Mouse (Mus musculus) adipocyte (in vitro differentiated cells): ENCODE measurements around the gene P2ry6.

Experiments used
- DNase-seq: peaks from one replicate; pipeline ENCODE4 v3.0.0-alpha.2; 2016; ENCODE audit warnings: low spot score

The P2ry6 gene

DNA sequence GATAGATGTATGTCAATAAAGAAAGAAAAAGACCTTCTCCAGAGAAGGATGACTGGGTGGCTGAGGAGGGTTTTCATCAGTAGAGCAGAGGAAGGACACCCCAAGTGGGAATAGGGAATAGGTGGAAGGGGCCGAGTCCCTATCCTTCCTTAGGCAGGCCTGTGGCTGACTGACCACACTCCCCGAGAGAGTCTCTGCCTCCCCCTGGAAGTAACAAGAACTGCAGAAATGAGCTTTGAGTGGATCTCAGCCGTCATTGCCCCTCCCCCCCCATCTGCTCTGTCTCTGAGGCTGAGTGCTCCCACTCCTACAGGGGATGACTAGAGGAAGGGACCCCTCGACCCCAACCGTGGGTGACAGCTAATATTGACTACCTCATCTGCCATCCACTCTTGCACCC lies 33.3 kb downstream of the P2ry6 start:
- DNase-seq, result no peak

DNA sequence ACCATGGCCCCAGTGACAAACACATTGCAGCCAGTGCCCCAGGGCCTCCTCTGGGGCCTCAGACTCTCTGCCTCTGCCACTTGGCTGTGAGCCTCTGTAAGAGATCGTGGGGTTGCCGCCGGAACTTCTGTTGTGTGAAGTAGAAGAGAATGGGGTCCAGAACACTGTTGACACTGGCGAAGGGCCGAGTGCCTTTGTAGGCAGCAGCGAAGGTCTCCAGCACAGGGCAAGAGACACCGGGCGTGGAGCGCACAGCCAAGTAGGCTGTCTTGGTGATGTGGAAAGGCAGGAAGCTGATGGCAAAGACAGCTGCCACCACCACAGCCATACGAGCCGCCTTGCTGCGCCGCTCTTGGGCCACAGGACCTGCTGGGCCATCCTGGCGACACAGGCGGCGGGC lies 36.3 kb downstream of the P2ry6 start:
- DNase-seq, result peak; percentile 6

DNA sequence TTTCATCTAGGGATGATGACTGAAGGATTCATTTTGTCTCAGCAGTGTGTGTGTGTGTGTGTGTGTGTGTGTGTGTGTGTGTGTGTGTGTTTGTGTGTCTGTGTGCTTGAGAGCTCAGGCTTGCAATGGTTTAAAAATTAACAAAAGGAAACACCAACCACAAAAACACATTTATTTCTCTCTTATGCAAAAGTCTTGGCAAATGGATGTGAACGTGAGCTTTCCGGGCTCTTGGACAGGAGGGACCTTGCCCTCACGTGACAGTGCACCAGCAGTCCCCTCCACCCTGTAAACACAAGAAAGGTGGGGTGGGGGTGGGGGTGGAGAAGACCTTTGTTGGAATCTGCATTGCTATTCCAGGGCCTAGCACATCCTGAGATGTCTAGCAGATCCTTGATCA lies 37.0 kb downstream of the P2ry6 start:
- DNase-seq, result no peak

DNA sequence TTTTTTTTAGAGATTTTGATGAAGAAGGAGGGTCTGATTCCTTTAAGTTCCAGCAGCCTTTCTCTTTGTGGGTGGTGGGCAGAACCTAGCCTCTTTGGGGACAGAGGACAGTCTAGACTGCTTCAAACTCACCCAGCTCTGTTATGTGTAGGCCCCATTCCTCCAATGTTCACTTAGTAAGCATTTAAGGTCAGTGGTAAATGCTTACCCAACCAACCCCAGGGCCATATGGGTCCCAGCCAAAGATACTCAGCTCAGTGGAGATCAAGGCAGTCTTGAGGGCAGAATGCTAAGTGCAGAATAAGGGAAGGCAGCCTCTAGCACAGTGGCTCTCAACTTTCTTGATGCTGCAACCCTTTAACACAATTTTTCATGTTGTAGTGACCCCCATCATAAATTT lies 40.9 kb downstream of the P2ry6 start:
- DNase-seq, result no peak

DNA sequence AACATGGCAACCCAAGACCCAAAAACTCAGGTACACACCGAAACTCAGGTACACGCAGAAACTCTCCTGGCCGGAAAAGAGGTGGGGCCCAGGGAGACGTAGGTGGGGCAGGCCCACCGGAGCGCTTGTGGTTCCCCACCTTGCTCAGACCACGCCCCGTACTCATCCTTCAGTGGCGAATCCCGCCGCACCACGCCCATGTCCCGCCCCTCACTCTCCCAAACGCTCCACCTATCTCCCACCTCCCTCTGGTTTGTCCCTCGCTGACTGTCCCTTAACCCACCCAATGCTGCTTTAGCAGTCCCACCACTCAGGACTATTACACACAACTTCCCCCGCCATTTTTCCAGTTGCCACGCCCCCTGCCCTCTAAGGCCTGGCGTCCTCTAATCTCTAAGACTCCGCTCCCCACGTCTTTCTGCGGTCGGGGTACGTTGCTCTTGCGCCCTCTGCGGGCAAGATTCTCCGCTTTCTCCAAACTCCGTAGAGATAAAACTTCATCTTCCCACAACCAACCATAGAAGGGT lies 41.9 kb downstream of the P2ry6 start:
- peak; percentile 85 for DNase-seq

DNA sequence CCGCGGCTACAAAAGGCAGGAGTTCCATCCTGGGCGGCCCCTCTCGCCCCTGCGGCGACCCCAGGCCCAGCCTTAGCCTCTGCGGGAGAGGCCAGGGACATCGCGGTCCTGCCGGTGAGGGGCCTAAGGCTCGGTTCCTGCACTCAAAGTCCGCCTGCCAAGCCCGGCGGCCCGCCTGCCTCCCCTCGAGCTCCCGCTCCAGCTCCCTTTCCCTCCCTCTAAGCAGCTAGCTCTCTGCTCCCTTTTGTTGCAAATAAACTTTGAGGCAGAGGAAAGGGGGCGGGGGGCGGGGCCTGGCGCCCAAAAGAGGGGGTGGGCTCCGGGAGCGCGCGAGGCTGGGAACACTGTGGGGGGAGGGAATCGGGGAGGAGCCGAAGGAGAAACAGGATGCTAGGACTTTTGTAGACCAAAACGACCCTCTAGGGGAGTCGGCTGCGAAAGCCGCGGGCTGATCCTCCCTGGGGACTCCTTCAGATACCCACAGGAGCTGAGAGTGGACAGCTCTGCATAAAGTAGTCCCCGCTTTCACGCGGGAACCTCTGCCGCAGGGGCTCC lies 42.4 kb downstream of the P2ry6 start, which contains the start of gene Arhgef17:
Gene Arhgef17 (minus strand): TSS at position 182 of the 555 bp plus-strand sequence.
- peak; percentile 70 for DNase-seq

DNA sequence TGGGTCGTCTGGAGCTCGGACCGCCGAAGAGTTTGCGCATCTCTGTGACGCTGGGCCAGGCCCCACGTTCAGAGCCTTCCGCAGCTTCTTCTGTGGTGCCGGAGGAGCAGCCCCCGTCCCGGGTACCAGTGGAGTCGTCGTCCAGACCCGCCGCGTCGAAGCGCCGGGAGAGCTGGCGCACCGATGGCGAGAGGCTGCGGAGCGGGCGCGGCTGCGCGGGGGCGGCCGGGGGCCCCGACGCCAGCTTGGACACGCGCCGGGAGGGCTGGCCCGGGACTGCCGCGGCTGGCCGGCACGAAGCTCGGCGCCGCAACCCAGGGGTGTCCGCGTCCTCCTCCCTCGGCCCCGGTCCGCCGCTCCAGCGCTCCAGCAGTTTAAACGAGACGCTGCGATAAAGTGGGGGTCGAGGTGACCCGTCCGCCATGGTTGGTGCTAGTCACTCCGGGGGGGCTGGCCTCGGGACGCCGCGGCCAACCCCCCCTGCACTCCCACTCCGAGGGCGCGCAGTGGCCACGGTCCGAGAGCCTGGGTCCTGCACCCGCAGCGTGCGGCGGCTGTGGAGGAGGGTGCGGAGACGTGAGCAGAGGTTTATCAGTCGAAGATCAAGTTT lies 43.0 kb downstream of the P2ry6 start:
- peak; percentile 26 for DNase-seq

DNA sequence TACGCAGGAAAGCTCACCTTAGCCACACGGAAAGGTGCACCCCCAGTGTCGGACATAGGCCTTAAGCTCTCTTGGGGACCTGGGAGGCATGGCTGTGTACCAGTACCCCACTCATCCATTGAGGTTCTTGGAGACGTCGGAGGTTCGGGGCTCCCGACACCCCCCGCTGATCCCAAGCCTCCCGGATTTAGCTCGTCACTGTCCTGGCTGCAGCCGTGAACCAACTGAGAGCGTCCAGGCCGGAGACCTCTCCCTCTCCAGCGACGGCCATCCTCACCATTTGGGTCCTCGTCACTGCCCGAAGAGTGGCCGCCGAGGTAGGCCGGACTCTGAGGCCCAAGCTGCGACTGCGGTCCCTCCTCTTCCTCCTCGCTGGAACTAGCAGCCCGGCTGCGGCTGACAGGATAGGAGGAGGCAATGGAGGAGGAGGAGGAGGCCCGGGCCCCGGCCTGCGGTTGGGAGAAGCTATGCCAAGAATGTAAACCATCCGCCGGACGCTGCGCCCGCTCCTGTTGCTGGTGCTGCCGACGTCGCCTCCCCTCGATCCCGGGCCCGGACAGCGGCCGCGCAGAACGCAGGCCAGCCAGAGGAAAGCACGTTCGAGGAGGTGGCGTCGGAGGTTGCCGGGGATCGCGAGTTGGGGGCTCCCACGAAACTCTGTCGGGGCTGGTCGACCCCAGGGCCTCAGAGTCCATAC lies 43.7 kb downstream of the P2ry6 start:
- DNase-seq, result peak; percentile 61

DNA sequence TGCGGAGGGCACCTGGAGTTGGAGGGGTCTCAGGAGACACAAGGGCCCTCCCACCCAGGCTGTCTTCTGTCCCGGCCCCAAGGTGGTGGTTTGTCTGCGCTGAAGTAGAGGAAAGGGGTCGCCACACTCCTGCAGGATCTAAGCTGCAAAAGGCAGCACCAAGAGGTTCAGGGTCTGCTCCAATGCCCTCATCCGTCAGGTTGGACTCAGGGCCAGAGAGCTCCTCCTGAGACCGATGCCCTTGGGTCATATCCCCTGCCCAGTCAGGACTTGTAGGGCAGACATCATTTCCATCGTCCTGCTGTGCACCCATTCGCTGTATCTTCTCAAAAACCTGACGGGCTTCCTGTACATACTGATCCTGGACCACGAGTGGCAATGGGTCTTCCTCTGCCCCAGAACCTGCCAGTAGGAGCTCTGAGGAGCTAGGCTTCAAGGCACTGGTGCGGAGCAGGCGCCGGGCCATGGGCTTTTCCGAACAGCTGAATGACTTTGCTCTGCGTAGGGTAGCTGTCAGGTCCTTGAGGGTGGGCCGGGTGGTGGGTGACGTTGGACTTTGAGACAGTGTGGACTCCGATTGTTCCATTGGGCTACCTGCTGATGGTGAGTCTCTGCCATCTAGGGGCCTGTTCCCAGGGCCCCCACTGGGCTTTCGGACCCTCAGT lies 44.7 kb downstream of the P2ry6 start:
- no peak for DNase-seq

DNA sequence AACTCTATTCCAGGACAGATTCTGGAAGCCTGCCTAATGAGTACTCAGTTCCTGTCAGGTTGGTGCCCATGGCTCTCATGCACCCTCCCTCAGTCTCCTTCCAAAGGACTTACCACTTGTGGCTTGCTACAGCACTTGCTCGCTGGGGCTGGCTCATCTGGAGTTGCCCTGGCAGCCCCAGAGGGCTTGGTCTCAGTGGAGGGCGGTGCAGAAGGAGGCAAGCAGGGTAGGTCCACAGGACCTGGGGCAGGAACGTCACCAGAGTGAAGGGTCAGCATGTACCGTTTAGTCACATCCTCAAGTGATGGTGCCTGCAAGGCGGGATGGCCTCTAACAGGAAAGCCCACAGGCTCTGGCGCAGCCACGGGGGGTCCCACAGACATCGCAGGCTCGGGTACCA lies 46.0 kb downstream of the P2ry6 start:
- peak; percentile 36 for DNase-seq

DNA sequence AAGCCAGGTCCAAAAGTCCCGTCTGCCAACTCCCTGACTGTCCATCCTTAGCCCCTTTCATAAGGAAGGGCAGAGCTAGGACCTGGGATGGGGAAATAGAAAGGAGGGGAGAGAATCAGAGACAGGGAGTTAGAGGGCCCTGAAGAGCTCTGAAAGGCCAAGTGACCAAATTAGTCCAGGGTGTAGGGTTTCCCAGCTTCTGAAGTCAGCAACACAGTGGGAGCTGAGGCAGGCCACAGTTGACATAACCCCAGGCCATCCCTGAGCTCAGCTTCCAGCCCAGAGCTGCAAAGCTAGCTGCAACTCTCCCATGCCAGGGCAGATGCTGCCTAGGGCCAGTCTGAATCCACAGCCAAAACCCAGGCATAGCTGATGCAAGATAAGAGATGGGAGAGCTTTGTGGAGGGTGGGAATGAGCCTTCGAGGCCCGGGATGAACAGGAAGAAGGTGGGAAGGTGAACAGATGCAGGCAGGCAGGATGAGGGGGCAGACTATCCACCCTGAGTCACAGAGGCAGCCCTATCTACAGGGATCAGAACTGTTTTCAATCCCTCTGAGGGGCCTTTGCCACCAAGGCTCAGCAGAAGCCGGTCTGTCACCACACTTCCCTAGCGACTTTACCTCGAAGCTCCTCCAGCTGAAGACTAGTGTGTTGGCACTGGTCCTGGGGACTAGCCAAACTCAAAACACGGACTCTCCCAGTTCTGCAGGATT lies 47.0 kb downstream of the P2ry6 start:
- peak; percentile 37 for DNase-seq

DNA sequence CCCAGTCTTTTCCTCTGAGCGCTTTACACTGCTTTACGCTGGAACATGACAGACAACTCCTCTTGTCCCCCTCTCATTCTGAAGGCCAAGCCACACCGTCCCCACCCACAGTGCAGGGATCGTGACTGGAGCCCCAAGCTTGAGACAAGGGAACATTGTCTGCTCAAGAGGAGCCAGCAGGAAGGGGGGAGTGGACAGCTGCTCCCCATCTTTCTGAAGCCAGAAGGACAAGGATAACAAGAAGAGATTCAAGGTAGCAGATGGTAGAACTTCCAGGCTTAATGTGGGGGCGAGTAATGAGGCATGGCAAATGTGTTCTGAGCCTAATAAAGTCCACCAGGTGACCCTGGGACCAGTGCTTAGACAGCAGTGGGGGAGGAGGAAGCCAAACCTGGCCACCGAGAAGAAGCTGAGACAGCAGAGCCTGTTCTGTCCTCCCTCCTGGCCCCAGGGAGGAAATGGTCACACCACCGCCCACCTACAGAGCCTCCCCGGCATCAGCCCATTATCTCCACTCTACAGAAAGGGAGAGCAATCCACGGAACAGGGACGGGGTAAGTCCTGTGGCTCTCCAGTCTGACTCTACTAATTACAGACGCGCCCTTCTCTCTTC lies 48.0 kb downstream of the P2ry6 start:
- DNase-seq, result peak; percentile 5

DNA sequence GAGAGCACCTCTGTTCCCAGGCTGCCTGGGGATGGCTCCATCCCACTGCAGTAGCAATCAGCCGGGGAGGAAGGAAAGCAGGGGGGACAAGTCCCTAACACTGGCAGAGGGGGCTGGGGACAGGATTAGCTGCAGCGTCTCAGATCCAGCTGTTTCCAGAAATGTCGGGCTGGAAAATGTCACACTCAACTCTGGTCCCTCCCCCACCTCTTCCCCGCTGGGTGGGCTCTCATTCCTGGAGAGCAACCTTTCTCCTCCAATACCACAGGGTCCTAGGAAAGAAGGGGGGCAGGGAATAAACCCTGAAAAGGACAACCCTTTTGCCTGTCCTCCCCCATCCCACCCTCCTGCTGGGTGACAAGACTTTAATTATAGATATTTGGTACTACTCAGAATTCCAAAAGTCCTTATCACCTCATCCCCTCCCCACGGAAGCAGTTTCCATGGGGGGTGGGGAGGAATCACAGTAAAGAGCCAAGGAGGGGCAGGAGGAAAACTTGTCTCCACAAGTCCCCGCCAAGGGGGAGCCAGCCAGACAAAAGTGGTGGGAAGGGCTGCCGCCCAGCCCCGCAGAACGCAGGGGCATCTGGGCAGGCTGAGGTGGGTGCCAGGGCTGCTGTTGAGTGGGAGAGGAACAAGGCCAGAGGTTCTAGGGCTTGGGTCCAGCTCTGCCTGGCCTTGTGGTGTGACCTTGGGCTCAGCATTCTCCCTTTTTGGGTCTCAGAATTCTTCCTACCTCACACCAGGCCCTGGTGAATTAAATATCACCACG lies 49.6 kb downstream of the P2ry6 start:
- DNase-seq, result peak; percentile 4

DNA sequence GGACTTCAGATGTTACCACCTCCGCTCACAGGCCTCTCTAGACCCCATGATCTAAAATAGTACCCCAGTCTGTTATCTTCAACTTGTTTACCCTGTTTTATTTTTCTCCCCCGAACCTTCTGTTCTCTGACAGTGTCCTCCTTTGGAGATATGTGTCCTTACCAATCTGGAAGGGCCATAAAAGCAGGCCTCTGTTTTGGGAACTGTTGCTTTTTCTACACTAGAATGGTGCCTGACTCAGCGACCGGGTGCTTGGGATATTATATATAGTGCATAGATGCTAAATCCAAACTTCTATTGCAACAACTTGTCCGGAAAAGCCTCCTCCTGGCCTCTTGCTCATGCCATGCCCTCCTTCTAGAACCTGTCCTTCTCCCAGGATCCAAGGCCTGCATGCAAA lies 50.2 kb downstream of the P2ry6 start:
- no peak for DNase-seq

DNA sequence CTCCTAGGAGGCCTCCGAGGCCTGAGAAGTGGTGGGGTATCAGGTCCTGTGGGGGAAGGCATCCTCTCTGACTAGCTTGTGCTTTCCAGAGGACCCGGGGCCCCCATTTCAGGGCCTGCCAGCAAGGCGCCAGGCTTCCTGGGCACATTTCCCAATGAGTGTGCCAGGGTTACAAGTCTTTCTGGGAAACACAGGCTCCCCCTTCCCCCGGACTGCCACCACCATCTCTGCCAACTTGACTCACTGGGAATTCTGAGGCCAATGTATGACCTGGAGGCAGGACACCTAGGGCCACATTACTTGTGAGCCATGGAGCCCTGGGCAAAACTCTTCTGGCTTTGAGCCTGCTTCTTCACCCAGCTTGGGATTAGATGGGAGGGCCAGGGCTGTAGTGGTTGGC lies 51.5 kb downstream of the P2ry6 start:
- DNase-seq, result peak; percentile 84

DNA sequence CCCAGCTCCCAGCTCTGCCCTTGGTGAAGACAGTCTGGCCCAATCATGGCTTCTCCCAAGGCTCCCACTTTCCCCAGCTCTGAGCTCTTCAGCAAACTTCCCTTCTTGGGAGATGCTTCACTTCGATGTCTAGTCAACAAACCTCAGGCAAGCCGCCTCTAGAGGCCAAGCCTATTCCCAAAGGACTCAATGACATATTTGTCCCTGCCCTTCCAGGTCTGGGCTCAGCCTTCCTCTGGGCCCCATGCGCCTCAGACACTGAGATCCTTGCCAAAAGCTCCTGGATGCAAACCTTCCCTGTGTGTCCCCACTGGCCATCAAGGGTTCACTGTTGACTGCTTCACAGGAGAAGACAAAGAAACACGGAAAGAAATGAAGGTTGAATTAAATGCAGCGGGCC lies 53.2 kb downstream of the P2ry6 start:
- DNase-seq, result peak; percentile 5

DNA sequence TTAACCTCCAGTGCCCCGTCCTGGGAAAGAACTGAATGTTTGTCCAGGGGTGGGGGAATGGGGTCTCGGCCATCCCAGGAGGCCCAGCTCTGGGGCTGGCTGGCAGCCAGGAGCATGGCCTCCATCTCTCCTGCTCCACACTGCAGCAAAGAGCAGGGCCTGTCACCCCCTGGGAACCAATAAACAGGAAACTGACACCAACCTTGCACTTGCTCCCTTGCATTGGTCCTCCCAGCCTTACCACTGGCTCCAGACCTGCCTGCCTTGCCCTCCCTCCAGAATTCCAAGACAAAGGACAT lies 54.7 kb downstream of the P2ry6 start:
- DNase-seq, result no peak

DNA sequence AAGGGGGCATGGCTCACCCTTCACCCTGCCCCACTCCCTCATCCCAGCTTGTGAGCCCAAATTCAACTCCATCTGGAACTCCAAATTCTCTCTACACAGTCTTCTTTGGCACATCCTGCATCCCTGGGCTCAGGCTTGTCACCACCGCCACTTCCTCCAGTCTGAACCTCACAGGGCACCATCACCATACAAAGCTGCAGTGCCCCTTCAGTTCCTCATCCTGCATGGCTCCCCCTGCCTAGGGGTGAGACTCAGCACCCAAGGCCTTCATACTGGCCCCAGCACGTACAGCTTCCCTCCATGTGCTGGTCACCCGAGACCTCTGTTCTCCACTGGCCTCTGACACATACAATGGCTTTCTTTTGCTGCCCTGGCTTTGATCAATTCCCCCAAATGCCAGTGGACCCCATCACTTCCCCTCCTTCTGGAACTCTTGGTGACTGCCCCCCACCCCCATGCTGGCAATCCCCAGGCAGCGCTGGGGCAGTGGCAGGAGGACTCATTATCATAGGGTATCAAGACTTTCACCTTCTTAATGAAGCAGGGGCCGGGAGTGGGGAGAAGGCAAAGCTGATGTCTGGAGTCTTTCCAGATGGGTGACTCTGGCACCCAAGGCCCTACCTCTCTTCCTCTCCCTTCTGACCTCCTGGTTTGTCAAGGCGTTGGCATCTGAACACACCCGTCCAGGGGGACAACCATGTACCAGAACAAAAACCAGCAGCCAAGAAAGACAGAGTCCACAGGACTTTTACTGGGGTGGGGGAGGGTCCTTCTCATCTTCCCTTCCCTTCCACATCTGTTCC lies 55.2 kb downstream of the P2ry6 start:
- DNase-seq, result peak; percentile 67

DNA sequence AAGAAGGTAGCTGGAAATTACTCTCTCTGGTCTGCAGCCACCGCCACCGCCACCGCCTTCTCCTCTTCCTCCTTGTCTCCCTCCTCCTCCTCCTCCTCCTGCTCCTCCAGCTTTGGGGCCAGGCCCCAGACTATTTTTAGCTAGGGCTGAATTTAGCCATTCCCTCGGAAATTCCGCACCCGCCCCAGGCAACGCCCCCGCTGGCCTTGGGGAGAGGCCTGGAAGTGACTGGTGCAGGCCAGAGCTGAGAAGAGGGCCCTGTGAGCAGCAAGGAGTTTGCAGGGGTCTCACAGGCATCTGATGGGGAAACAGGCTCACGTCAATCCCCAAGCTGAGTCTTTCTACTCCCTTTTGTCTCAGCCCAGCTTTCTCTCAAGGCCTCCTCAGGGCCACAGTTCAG lies 56.3 kb downstream of the P2ry6 start:
- peak; percentile 57 for DNase-seq

DNA sequence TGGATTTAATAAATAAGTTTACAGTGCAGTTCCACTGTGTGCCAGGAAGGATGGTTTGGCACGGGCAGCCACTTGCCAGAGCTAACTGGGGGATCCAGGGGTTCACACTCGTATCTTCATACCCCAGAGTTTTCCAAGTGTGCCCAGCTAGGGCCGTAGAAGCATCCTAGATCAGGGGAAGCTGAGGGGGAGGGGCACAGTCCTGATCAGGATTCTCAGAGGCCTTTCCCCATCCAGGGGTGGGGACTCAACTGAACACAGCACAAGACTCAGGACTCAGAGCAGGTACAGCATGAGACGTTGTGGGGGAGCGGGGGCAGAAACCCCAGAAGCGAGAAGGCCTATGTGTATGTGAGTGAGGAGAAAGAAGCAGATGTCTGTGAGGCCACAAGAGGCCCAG lies 56.7 kb downstream of the P2ry6 start:
- DNase-seq, result no peak
